Mouse (Mus musculus) hindbrain, embryonic 16.5 days (tissue): ENCODE measurements at regions not wholly inside any gene's neighbourhood (a gene's known extent, or its start where the extent isn't known, plus 50 kb on each side); places are given as distances from the start of the nearest gene placed in this dataset.
A peak's percentile ranks its signal among the peaks of the same experiment; 100 is the strongest.
"Not testable (repeated sequence)": the region's sequence is repeated elsewhere in the genome, so short reads cannot be mapped to it uniquely, and the experiment has no call there.

Source experiments
- ATAC-seq: fragments of 200-750 bp; cut with Nextera tagmentation; 2 replicates; pipeline ENCODE4 v1.8.0; 2017; ENCODE audit warnings: moderate TSS enrichment, moderate library complexity
- H3K27ac ChIP-seq: fragments of 300-500 bp; sonication (generic); 2 replicates; pipeline ENCODE4 v1.5.1; 2014; ENCODE audit warnings: low read depth, mild to moderate bottlenecking, control low read depth, low read length, moderate library complexity
- H3K27me3 ChIP-seq: fragments of 300-500 bp; sonication (generic); replicated peaks from 2 replicates; pipeline ENCODE4 v1.6.1; 2014; ENCODE audit warnings: low read length; ENCODE audit not compliant: control insufficient read depth, insufficient read depth
- H3K36me3 ChIP-seq: fragments of 300-500 bp; sonication (generic); 2 replicates; pipeline ENCODE4 v1.6.1; 2014; ENCODE audit warnings: mild to moderate bottlenecking, low read length, moderate library complexity, mixed read lengths; ENCODE audit not compliant: control insufficient read depth, insufficient read depth
- H3K4me1 ChIP-seq: fragments of 300-500 bp; sonication (generic); 2 replicates; pipeline ENCODE4 v1.6.1; 2014; ENCODE audit warnings: low read depth, low read length; ENCODE audit not compliant: control insufficient read depth, insufficient read depth
- H3K4me2 ChIP-seq: fragments of 300-500 bp; sonication (generic); 2 replicates; pipeline ENCODE4 v1.6.1; 2014; ENCODE audit warnings: mild to moderate bottlenecking, low read length, control low read depth, moderate library complexity
- H3K4me3 ChIP-seq: fragments of 300-500 bp; sonication (generic); 2 replicates; pipeline ENCODE4 v1.5.1; 2014; ENCODE audit warnings: mild to moderate bottlenecking, low read length, control low read depth, moderate library complexity
- H3K9ac ChIP-seq: fragments of 300-500 bp; sonication (generic); 2 replicates; pipeline ENCODE4 v1.6.1; 2014; ENCODE audit warnings: low read depth, mild to moderate bottlenecking, control low read depth, low read length, moderate library complexity
- H3K9me3 ChIP-seq: fragments of 300-500 bp; sonication (generic); 2 replicates; pipeline ENCODE4 v1.6.1; 2014; ENCODE audit warnings: mild to moderate bottlenecking, low read length, moderate library complexity; ENCODE audit not compliant: control insufficient read depth
- WGBS: fragments of 180-500 bp; shearing (Covaris S2); extraction: QIAGEN DNeasy Blood & Tissue Kit; methylation state at CpG from one replicate; pipeline ENCODE4 v1.1.7; 2014; 5-methylcytosine and 5-hydroxymethylcytosine counted together

DNA sequence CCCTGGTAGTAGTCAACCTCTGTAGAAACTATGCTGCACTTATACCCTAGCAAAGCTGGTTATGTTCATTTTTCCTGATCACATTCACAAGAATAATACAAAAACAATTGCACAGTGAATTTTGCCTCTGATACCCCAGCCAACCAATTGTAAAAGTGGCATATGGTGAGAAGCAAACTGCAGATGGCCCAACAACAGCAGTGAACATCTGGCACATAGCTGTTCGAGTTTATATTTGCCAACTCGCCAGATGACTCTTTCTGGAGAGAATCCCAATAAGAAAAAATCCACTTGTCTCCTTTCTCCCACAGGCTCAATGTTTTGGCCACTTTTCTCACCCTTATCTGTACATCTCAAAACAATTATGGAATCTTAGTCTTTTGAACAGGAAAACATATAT, 196.5 kb upstream of the Grik2 start:
- Histone ChIP-seq H3K27me3 (no peaks in the 10 kb centered on the region), H3K9me3 (no peaks in the 10 kb centered on the region), H3K9ac (no peak overlapping the region), H3K4me3 (no peak overlapping the region), H3K36me3 (no peaks in the 10 kb centered on the region), H3K4me2 (no peak overlapping the region), H3K4me1 (no peaks in the 10 kb centered on the region), H3K27ac (no peak overlapping the region)
- peak; percentile 45; the same call in 1 of the 2 replicates for ATAC-seq
- 48% methylated on average over 2 of the region's 2 CpGs for WGBS

DNA sequence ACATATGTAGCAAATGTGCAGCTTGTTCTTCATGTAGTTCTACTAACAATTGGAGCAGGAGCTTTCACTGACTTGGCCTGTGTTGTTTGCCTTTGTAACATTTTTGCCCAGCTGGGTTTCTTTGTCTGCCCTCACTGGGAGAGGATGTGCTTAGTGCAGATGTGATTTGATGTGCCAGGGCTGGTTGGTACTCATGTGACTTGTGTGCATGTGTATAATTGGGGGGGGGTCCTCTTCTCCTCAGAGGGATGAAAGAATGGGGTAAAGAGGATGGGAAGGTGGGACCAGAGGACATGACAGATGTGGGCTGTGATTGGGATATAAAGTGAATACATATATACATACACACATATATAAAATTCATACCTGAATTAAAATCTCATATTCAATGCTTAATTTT, 163.9 kb upstream of the Grik2 start:
- H3K4me2 ChIP-seq, result no peak overlapping the region
- H3K27me3 ChIP-seq, result no peaks in the 10 kb centered on the region
- H3K9me3 ChIP-seq, result no peaks in the 10 kb centered on the region
- H3K4me3 ChIP-seq, result no peak overlapping the region
- H3K4me1 ChIP-seq, result no peaks in the 10 kb centered on the region
- H3K36me3 ChIP-seq, result no peaks in the 10 kb centered on the region
- no peak overlapping the region for H3K9ac ChIP-seq
- no peak overlapping the region for H3K27ac ChIP-seq
- peak; percentile 56; the same call in 1 of the 2 replicates for ATAC-seq

- not testable (repeated sequence) for H3K4me2 ChIP-seq, H3K4me3 ChIP-seq, H3K36me3 ChIP-seq, ATAC-seq, H3K9me3 ChIP-seq, H3K27ac ChIP-seq, H3K4me1 ChIP-seq, H3K27me3 ChIP-seq, H3K9ac ChIP-seq
- WGBS, result 86% methylated on average over 2 of the region's 2 CpGs
Measured at GRCm38 (mm10) chr10:49937305-49937704, 148.7 kb upstream of the Grik2 start.

DNA sequence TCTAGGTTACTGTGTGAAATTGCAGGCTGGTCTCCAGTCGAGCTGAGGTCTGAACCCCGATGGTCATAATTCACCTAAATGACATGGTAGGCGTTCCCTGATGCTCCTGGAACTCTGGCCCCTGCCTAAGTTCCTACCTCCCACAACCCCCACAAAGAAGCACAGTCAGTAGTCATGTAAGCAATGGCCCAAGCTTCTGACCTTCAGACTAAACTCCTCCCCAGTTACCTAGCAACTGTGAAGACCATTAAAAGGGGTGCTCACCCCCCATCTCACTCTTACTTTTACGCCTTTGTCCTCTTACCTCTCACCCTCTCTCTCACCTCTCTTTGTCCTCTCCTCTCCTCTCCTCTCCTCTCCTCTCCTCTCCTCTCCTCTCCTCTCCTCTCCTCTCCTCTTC, 120.6 kb upstream of the Grik2 start:
- not testable (repeated sequence) for H3K27me3 ChIP-seq, H3K4me1 ChIP-seq, H3K36me3 ChIP-seq, H3K27ac ChIP-seq, ATAC-seq, H3K9ac ChIP-seq, H3K9me3 ChIP-seq, H3K4me3 ChIP-seq, H3K4me2 ChIP-seq
- WGBS, result 78% methylated on average over 4 of the region's 4 CpGs

GRCm38 (mm10) chr10:49908126-49908525, 119.6 kb upstream of the Grik2 start:
- H3K4me3 ChIP-seq, H3K4me2 ChIP-seq, ATAC-seq, H3K9ac ChIP-seq, H3K27ac ChIP-seq, H3K4me1 ChIP-seq, H3K36me3 ChIP-seq, H3K9me3 ChIP-seq, H3K27me3 ChIP-seq: not testable (repeated sequence)
- WGBS, result 55% methylated on average over 1 of the region's 1 CpGs

DNA sequence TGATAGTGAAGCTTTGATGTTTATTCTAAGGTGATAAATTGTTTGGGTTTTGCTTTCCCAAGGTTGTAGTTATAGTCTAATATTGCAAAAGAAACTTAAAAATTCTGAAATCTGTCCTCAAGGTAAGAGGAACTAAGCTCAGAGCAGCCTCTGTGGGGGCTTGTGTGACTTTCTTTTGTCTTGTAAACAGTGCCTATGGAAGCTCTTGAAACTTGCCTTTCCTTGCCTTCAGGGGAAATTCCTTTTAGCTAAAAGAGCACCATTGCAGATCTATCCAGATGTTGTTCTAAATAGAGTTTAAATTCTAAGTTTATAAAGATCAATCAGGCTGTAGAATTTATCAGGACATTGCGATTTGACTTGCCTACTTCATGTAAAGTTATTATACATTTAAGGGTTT, 116.1 kb upstream of the Grik2 start:
- not testable (repeated sequence) for H3K4me2 ChIP-seq, H3K9ac ChIP-seq, H3K27ac ChIP-seq, H3K4me1 ChIP-seq, H3K27me3 ChIP-seq, H3K9me3 ChIP-seq, H3K36me3 ChIP-seq, H3K4me3 ChIP-seq, ATAC-seq
- 72% methylated on average over 1 of the region's 1 CpGs for WGBS

DNA sequence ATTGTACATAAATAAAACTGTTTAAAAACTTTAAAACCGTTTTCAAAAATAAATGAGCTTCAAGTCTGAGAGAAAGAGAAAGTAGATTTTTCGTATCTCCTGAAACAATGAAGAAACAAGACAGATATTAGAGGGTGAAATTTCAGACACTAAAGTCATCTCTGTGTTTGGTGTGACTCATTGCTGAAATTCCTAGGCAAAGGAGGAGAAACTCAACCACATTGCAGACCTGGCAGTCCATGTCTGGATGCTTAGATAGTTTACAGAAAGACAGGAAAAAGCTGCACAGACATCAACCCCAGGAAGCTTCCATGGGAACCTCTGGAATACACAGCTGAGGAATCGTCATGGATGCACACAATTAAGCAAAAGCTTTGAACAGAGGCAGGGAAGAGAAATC, 106.9 kb upstream of the Grik2 start:
- Histone ChIP-seq H3K36me3 (no peaks in the 10 kb centered on the region), H3K4me2 (no peak overlapping the region), H3K27ac (no peak overlapping the region), H3K9ac (no peak overlapping the region), H3K27me3 (no peaks in the 10 kb centered on the region), H3K9me3 (no peaks in the 10 kb centered on the region), H3K4me1 (no peaks in the 10 kb centered on the region), H3K4me3 (no peak overlapping the region)
- ATAC-seq, result no peak
- WGBS, result 81% methylated on average over 3 of the region's 3 CpGs

- H3K9ac ChIP-seq, result no peak overlapping the region
- no peaks in the 10 kb centered on the region for H3K9me3 ChIP-seq
- H3K4me3 ChIP-seq, result no peak overlapping the region
- H3K27me3 ChIP-seq, result no peaks in the 10 kb centered on the region
- H3K36me3 ChIP-seq, result no peaks in the 10 kb centered on the region
- WGBS, result 78% methylated on average over 2 of the region's 2 CpGs
- no peak for ATAC-seq
- no peak overlapping the region for H3K4me2 ChIP-seq
- H3K27ac ChIP-seq, result no peak overlapping the region
- no peaks in the 10 kb centered on the region for H3K4me1 ChIP-seq
Measured at GRCm38 (mm10) chr10:49884106-49884505, 95.5 kb upstream of the Grik2 start.

- Histone ChIP-seq H3K9me3 (no peaks in the 10 kb centered on the region), H3K4me2 (no peak overlapping the region), H3K36me3 (no peaks in the 10 kb centered on the region), H3K27ac (no peak overlapping the region), H3K4me1 (no peaks in the 10 kb centered on the region), H3K27me3 (no peaks in the 10 kb centered on the region), H3K4me3 (no peak overlapping the region), H3K9ac (no peak overlapping the region)
- WGBS, result 81% methylated on average over 1 of the region's 1 CpGs
- ATAC-seq, result no peak
Measured at GRCm38 (mm10) chr10:49883444-49883843, 94.9 kb upstream of the Grik2 start.

- H3K27me3 ChIP-seq, result no peaks in the 10 kb centered on the region
- no peak overlapping the region for H3K4me3 ChIP-seq
- H3K27ac ChIP-seq, result no peak overlapping the region
- ATAC-seq, result no peak
- no peaks in the 10 kb centered on the region for H3K4me1 ChIP-seq
- WGBS, result 87% methylated on average over 3 of the region's 3 CpGs
- H3K4me2 ChIP-seq, result no peak overlapping the region
- no peaks in the 10 kb centered on the region for H3K36me3 ChIP-seq
- no peak overlapping the region for H3K9ac ChIP-seq
- H3K9me3 ChIP-seq, result no peaks in the 10 kb centered on the region
Measured at GRCm38 (mm10) chr10:49863800-49864199, 75.2 kb upstream of the Grik2 start.
